Mouse (Mus musculus) adrenal gland, postnatal 10 days (tissue): ENCODE measurements around the gene Rnf38. TPM values are rescaled to one million over a fixed set of nuclear protein-coding genes. Genes with fewer than 3 reads are reported as not detected.

Source experiments
- DNase-seq: peaks from one replicate; pipeline ENCODE4 v3.0.0; 2021; ENCODE audit warnings: mixed read lengths
- total RNA-seq, 2 experiments: library from RNA; stranded (reverse); gene quantifications; 2 replicates each; pipeline ENCODE4 v1.2.3; 2021

Gene Rnf38
- total RNA-seq, 2 experiments from 2014 or later = 33.0 to 49.2 TPM

GRCm38 (mm10) chr4:44119410-44120201 lies 114.0 kb downstream of the Rnf38 start:
- DNase-seq = peak; percentile 43

GRCm38 (mm10) chr4:44115046-44115445 lies 118.5 kb downstream of the Rnf38 start:
- no peak for DNase-seq

DNA sequence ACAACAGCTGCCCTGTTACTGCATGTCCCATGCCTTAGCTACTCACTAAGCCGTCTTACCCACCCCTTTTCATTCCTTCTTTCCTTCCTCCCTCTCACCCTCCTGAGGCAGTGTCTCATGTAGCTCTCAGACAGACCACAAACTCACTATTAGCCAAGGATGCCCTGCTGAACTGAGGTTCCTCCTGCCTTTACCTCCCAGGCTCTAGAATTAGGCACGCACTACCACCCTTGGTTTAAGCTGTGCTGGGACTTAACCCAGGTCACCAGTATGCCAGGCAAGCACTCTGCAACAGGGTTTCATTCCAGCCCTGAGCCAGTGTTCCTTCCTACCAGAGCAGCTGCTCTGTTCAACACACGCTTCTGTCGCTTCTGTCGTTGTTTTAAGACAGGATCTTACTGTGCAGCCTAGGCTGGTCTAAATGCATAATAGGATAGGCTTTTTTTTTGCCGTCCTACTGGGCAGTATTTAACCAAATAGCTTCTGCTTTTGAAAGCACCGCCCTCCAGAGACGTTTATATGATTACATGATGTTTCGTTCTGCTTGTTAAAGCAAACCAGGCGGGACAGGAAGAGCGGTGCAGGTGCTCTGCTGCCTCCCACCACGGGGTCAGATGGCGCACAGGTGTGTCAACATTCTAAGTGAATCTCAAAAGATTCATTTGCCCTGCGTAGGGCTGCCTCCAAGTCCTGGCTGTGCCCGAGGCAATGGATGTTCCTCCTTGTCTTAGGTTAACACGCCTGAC lies 120.0 kb downstream of the Rnf38 start:
- DNase-seq = no peak

- DNase-seq = peak; percentile 38
Measured at GRCm38 (mm10) chr4:44112741-44113140, 120.8 kb downstream of the Rnf38 start.

DNA sequence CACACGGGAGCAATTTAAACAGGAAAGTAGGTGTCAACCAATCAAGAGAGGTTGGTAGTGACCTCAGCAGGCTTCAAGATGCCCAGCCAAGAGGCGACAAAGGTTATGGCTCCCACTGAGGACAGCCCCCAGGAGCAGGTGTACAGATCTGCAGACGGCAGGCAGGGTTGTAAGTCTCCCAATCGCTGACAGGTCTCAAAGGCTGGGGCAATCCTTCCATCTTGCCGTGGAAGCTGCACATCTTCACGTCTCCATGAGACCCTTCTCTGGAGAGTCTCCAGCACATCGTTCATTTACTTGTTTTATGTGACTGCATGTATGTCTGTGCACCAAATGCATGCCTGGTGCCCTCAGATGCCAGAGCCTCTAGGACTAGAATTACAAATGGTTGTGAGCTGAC lies 122.8 kb downstream of the Rnf38 start:
- no peak for DNase-seq

GRCm38 (mm10) chr4:44108297-44108696 lies 125.3 kb downstream of the Rnf38 start:
- DNase-seq = no peak

DNA sequence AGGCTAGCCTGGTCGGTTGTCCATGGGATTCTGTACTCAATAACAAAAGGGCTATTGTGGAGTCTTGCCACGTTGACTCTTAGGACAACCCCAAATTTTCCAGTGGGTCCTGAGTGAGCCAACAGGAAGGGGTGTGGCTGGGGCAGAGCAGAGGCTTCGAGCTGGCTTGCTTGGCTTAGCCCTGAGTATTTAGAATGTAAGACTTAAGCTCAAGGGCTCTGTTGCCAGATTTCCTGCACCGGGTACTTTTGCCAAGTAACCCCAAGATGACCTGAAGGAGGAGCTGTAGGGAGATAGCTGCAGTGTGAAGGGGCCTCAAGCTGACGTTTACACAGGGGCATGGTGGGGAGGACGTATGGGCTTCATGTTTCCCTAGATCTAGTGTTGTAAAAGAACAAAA lies 126.2 kb downstream of the Rnf38 start:
- DNase-seq = peak; percentile 33

GRCm38 (mm10) chr4:44106297-44106821 lies 127.2 kb downstream of the Rnf38 start:
- no peak for DNase-seq

GRCm38 (mm10) chr4:44104195-44104917 lies 129.2 kb downstream of the Rnf38 start:
- DNase-seq = no peak

DNA sequence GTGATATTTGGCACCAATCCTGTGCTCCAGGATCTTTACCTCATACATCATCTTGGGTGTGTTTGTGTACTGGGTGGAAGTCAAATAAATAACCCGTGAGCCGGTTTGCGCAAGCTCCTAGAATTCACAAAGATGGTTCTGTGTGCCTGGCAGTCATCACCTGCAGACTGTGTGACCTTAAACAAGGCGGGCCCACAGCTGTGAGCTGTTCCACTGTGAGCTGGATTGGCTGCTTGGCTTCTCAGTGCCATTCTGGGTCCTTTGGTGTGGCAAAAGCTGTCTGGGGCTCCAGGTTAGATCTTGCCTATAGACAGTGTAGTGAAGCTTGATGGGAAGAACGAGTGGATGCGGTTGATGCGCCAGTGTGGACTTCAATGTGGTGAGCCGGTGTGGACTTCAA lies 130.0 kb downstream of the Rnf38 start:
- DNase-seq = no peak

GRCm38 (mm10) chr4:44097576-44098335 lies 135.8 kb downstream of the Rnf38 start:
- DNase-seq = no peak

DNA sequence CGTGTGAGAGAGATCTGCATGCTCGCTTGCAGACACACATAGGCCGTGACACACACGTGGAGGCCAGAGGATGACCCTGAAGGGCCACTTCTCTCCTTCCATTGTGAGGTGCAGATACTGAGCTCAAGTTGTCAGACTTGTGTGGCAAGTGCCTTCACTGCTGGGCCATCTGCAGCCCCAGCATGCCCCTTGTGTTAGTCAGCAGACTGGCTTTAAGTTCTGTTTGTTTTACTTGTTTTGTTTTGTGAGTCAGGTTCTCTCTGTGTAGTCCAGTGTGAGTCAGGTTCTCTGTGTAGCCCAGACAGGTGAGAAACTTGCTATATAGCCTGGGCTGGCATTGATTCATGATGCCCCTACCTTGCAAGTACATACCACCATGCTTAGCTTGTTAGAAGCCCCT lies 139.1 kb downstream of the Rnf38 start:
- no peak for DNase-seq

DNA sequence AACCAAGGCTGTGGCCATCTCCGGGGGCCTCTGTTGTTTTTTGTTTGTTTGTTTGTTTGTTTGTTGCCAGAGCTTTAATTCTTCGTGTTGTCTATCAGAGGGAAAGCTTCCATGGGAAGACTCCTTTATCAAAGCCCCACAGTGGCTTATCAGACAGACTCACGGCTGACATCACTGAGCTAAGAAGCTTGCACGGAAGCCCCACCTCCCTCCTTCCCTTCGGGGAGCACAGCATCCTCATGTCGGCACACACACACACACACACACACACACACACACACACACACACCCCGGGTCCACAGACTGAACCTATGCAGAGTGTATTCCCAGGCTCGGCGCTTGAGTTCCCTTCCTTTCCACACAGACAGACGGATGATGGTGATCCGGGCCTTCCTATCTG lies 141.2 kb downstream of the Rnf38 start:
- no peak for DNase-seq

GRCm38 (mm10) chr4:44085566-44085965 lies 148.0 kb downstream of the Rnf38 start:
- DNase-seq = no peak

DNA sequence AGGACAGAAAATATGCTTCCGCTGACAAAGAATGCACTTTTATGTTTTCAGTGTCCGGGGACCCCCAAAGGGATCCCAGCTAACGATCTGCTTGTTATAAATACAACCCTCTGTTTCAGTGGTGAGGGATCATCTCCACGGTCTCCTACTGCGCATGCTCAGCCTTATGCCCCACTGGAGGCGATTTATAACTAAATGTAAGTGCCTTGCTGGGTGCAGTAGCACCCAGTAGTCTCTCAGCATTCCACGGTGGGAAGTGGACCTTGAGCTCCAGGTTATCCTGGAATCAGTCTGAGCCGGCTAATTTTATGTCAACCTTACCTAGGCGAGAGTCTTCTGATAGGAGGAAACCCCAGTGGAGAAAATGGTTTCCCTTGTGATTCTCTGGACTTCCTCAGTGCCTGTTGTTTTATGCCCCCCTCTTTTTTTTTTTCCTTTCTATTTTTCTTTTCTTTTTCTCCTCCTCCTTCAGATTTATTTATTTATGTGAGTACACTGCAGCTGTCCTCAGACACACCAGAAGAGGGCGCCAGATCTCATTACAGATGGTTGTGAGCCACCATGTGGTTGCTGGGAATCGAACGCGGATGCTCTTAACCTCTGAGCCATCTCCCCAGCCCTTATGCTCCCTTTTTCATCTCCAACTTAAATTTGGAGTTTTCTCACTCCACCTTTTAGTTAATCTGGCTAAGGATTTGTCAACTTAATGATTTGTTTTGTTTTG lies 148.8 kb downstream of the Rnf38 start:
- DNase-seq = no peak

- no peak for DNase-seq
Measured at GRCm38 (mm10) chr4:44083945-44084344, 149.6 kb downstream of the Rnf38 start, which contains the start of gene Gne. TSS of gene Gne (minus strand) at chr4:44084177.

DNA sequence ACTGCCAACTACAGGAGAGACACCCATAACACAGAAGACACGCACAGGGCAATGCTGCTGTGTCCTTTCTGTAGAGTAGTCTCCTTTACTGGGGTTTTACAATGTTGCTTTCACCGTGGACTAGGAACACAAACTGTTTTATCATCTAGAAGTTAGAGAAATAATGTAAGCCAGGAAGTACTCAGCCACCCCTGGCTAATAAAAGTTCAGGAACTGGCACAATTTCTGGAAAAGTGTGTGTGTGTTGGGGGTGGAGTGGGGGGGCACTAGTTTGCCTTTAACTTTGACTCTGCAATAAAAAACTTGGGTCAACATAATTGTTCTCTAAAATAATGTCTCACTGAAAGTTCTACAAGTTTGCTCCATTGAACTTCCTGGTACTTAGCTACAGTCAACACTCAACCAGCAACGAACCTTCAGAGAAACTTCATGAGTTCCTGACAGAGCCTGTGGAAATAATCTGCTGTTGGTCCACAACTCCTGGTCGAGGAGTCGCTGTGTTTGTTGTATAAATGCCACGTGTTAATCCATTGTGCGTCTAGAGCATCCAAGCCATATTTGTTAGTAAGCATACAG lies 155.1 kb downstream of the Rnf38 start:
- DNase-seq = no peak
